Mouse (Mus musculus) testis, adult 2 months (tissue): ENCODE measurements at regions not wholly inside any gene's neighbourhood (a gene's known extent, or its start where the extent isn't known, plus 50 kb on each side); places are given as distances from the start of the nearest gene placed in this dataset.

Experiments
- H3K27ac ChIP-seq: fragments of 200-500 bp; 2 replicates; pipeline ENCODE4 v1.5.1; 2012; ENCODE audit warnings: low read depth, low read length; ENCODE audit not compliant: control insufficient read depth, insufficient read depth
- H3K27me3 ChIP-seq: fragments of 200-500 bp; 2 replicates; pipeline ENCODE4 v1.6.1; 2012; ENCODE audit warnings: mild to moderate bottlenecking, low read length, moderate library complexity; ENCODE audit not compliant: control insufficient read depth, insufficient read depth
- H3K36me3 ChIP-seq: fragments of 200-500 bp; 2 replicates; pipeline ENCODE4 v1.6.1; 2012; ENCODE audit warnings: mild to moderate bottlenecking, low read length; ENCODE audit not compliant: control insufficient read depth, insufficient read depth
- H3K4me1 ChIP-seq: fragments of 200-500 bp; 2 replicates; pipeline ENCODE4 v1.6.1; 2012; ENCODE audit warnings: low read length; ENCODE audit not compliant: control insufficient read depth, insufficient read depth
- H3K4me3 ChIP-seq: fragments of 200-500 bp; 2 replicates; pipeline ENCODE4 v1.5.1; 2012; ENCODE audit warnings: low read depth, mild to moderate bottlenecking, low read length, moderate library complexity, mixed read lengths; ENCODE audit not compliant: control insufficient read depth
- CTCF ChIP-seq: fragments of 200-500 bp; IDR thresholded peaks from 2 replicates; pipeline ENCODE4 v1.5.1; 2012; ENCODE audit warnings: low read depth, mild to moderate bottlenecking, inconsistent platforms, low read length, moderate library complexity; ENCODE audit not compliant: control insufficient read depth, insufficient read depth, insufficient replicate concordance
- POLR2A ChIP-seq: fragments of 200-500 bp; IDR thresholded peaks from 2 replicates; pipeline ENCODE4 v1.6.1; 2012; ENCODE audit warnings: low read depth, mild to moderate bottlenecking, inconsistent platforms, low read length, moderate library complexity; ENCODE audit not compliant: control insufficient read depth

DNA sequence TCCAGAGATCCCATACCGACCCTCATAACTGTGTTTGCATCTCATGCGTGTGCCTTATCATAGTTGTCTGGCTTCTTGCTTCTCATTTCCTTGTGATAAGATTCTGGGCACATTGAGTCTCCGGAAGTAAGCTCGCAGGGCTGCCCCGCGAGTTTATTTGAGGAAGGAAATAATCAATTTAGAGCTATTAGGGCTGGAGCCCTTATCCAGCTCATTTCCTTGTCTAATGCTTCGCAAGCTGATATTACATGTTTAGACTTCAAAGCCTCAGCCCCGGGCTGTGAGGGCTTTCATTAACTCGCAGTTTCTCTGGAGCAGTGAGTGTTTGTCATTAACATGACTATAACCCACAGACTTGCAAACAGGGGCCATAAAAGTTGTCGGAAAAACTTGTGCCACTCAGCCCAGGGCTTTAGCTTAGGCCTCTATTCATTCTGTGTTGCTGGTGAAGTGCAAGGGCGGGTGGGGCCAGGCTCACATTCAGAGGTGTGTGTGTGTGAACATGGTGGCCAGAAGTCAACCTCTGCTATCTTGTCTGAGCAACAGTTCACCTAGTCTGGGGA lies 251.0 kb upstream of the Gm5148 start:
- Histone ChIP-seq H3K4me3 (no peak overlapping the region), H3K27me3 (no peaks in the 10 kb centered on the region), H3K27ac (no peak overlapping the region), H3K36me3 (no peaks in the 10 kb centered on the region), H3K4me1 (no peaks in the 10 kb centered on the region)
- TF ChIP-seq CTCF (no peak), POLR2A (no peak)

DNA sequence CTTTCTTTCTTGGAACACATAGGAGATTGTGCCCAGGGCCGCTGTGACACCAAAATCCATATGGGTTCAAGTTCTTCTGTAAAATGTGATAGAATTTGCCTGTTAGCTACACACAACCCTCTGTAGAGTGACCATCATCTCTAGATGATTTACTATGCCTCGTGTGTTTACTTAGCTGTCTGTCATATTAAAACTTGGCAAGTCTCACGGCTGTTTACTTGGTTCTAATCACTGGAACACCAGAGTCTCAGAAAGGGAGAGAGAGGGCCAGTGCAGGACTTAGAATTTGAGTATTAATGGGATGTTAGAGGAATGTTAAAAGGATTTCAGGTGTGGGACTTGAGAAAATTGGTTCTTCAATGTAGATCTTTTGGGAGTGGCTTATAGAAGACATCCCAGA lies 248.6 kb upstream of the Gm5148 start:
- no peak for TF ChIP-seq POLR2A
- no peak for TF ChIP-seq CTCF
- no peaks in the 10 kb centered on the region for H3K36me3 ChIP-seq
- no peak overlapping the region for H3K4me3 ChIP-seq
- H3K27me3 ChIP-seq, result no peaks in the 10 kb centered on the region
- no peaks in the 10 kb centered on the region for H3K4me1 ChIP-seq
- H3K27ac ChIP-seq, result no peak overlapping the region

DNA sequence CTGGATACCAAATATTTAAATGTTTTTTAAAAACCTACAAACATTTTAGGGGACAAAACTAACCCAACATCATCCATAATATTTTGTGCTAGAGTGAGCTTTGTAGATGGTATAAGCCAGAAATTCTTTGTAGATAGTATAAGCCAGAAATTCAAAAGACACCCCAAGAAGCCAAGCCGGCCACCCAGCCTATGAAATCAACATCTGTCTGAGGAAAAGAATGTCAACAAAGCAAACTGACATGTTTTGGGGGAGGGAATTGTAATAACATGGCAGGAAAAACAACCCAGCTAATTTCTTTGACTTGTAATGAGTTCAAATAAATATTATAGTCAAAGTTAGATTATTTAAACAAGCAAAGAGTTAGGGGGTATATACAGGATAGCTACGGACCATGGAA lies 246.9 kb upstream of the Gm5148 start:
- TF ChIP-seq CTCF (no peak), POLR2A (no peak)
- no peaks in the 10 kb centered on the region for H3K4me1 ChIP-seq
- H3K27me3 ChIP-seq, result no peaks in the 10 kb centered on the region
- no peak overlapping the region for H3K4me3 ChIP-seq
- H3K36me3 ChIP-seq, result no peaks in the 10 kb centered on the region
- no peak overlapping the region for H3K27ac ChIP-seq

DNA sequence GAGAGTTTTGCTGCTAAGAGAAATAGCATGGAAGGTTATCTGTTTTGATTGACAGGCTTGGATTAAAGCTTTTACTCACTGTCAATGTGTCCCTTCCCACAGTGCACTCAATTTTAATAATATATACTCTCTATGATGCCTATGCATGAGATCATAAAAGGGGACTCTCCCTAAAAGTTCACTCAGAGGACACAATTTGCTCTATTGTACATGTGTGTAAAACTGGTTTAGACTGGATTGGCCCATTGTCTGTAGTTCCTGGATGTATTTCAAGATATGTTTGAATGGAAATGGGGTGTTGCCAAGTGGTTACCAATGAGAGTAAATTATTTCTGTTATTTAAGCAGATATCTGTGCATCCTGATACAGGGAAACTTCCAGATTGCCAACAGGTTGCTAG lies 244.4 kb upstream of the Gm5148 start:
- no peak overlapping the region for H3K27ac ChIP-seq
- H3K4me1 ChIP-seq, result no peaks in the 10 kb centered on the region
- H3K36me3 ChIP-seq, result no peaks in the 10 kb centered on the region
- H3K27me3 ChIP-seq, result no peaks in the 10 kb centered on the region
- TF ChIP-seq CTCF (no peak), POLR2A (no peak)
- no peak overlapping the region for H3K4me3 ChIP-seq

DNA sequence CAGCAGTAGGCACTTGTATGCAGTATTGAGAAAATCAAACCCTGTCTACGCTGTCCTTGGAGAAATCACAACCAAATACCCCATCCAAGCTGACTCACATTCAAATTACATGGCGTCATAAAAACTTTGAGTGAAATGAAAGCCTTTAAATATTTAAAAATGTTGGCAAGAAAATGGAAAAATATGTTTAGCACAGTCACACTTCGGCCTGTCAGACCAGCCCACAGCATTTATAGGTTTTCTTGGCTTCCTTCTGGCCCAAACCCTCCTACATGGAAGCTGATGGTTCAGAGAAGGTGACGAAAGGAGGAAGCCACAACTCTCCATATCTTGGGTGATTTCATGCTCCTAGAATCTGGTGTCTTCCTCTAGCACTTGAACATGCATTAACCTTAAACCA lies 240.9 kb upstream of the Gm5148 start:
- Histone ChIP-seq H3K27ac (no peak overlapping the region), H3K27me3 (no peaks in the 10 kb centered on the region), H3K36me3 (no peaks in the 10 kb centered on the region), H3K4me3 (no peak overlapping the region), H3K4me1 (no peaks in the 10 kb centered on the region)
- no peak for TF ChIP-seq CTCF
- no peak for TF ChIP-seq POLR2A

DNA sequence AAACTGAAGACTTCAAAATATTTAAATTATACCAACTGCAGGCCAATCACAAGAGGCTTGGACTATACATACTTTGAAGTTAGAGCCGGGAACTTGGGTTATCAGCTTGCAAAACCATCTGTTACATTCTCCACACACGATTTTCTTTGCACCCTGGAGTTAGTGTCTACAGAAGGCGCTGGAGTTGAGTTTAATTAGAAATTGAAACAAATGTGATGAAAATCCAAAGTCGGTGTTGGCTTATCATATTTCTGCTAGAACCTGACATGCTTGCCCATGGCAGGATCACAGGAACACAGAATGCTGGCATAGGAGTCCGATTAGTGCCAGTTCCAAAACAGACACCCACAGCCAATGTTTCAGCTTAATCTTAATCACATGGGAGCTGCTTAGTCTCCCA lies 239.8 kb upstream of the Gm5148 start:
- Histone ChIP-seq H3K27ac (no peak overlapping the region), H3K4me1 (no peaks in the 10 kb centered on the region), H3K36me3 (no peaks in the 10 kb centered on the region), H3K27me3 (no peaks in the 10 kb centered on the region), H3K4me3 (no peak overlapping the region)
- TF ChIP-seq CTCF, result no peak
- TF ChIP-seq POLR2A, result no peak

DNA sequence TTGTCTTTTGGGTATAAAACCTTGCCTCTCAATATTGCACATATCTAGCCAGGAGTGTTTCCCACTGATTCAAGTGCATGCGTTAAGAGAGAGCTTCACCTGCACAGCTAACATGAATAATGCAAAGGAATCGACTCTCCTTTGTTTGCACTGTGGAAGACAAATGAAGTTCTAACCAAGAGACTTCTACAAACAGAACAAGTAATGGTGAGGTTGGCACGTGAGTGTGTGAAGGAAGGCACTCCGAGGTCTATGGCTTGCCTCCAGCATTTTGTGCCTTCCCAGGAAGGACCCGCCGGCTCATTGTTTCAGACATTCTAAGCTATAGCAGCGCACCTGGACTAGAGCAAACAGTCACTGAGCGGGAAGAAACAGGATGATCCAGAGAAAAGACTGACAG lies 238.5 kb upstream of the Gm5148 start:
- TF ChIP-seq CTCF (no peak), POLR2A (no peak)
- H3K4me3 ChIP-seq, result no peak overlapping the region
- H3K27me3 ChIP-seq, result no peaks in the 10 kb centered on the region
- no peaks in the 10 kb centered on the region for H3K4me1 ChIP-seq
- no peaks in the 10 kb centered on the region for H3K36me3 ChIP-seq
- H3K27ac ChIP-seq, result no peak overlapping the region
